Mouse (Mus musculus) embryonic facial prominence, embryonic 15.5 days (tissue): ENCODE results near the gene Cd300e. TPM values are rescaled to one million over a fixed set of nuclear protein-coding genes. Genes with fewer than 3 reads are reported as not detected.

Source experiments
- polyA plus RNA-seq: library from polyadenylated mRNA; unstranded; fragments of >200 nt; fragmentation: Nextera tagmentation; extraction: Ambion mirVana; gene quantifications from 2 replicates; pipeline ENCODE4 v1.2.1, GENCODE M21; 2015

The Cd300e gene
- polyA plus RNA-seq, 1 experiment from 2014 or later = 0.12 TPM

Other genes with a start within 250 kb of the Cd300e start
- 40.4 and 45.4 TPM in 2 replicates for gene Gprc5c, start 211.0 kb downstream of the Cd300e start, polyA plus RNA-seq
- 1.6 and 1.8 TPM in 2 replicates for gene Cd300a, start 172.1 kb downstream of the Cd300e start, polyA plus RNA-seq
- 0.49 and 0.61 TPM in 2 replicates for gene Cd300lb, start 127.8 kb downstream of the Cd300e start, polyA plus RNA-seq
- not detected in 2 replicates for gene Cd300c, start 93.0 kb downstream of the Cd300e start, polyA plus RNA-seq
- gene Cd300ld, start 72.3 kb downstream of the Cd300e start, polyA plus RNA-seq = 0.28 and 0.34 TPM in 2 replicates
- 3.8 and 5.6 TPM in 2 replicates for gene Cd300c2, start 60.3 kb downstream of the Cd300e start, polyA plus RNA-seq
- gene Cd300ld2, start 46.0 kb downstream of the Cd300e start, polyA plus RNA-seq = not detected in 2 replicates
- not detected in 2 replicates for gene Cd300ld4, start 35.2 kb downstream of the Cd300e start, polyA plus RNA-seq
- not detected in 2 replicates for gene Cd300ld5, start 24.4 kb downstream of the Cd300e start, polyA plus RNA-seq
- not detected in 2 replicates for gene Cd300ld3, start 13.8 kb downstream of the Cd300e start, polyA plus RNA-seq
- 1.6 and 2.0 TPM in 2 replicates for gene Rab37, start 29.3 kb upstream of the Cd300e start, polyA plus RNA-seq
- 0.96 and 1.0 TPM in 2 replicates for gene Cd300lf, start 71.8 kb upstream of the Cd300e start, polyA plus RNA-seq
- 45.2 and 51.8 TPM in 2 replicates for gene Slc9a3r1, start 101.2 kb upstream of the Cd300e start, polyA plus RNA-seq
- gene Tmem104, start 125.3 kb upstream of the Cd300e start, polyA plus RNA-seq = 12.6 and 13.9 TPM in 2 replicates
- gene Nat9, start 125.7 kb upstream of the Cd300e start, polyA plus RNA-seq = 30.9 and 41.6 TPM in 2 replicates
- 0.05 TPM in 1 of 2 replicates, not detected in the other for gene Grin2c, start 205.1 kb upstream of the Cd300e start, polyA plus RNA-seq
- gene Fdxr, start 214.9 kb upstream of the Cd300e start, polyA plus RNA-seq = 16.0 and 17.0 TPM in 2 replicates
- gene Fads6, start 235.5 kb upstream of the Cd300e start, polyA plus RNA-seq = 0.60 and 0.66 TPM in 2 replicates
- 0.21 and 0.32 TPM in 2 replicates for gene Otop2, start 245.0 kb upstream of the Cd300e start, polyA plus RNA-seq